Mouse (Mus musculus) CH12F3 (cell line): Measurements from ENCODE around the gene Rsrc2.

Experiments used
- in situ Hi-C: fragments of 300-500 bp; cut with MboI; formaldehyde crosslinking; loops from 2 replicates; pipeline ENCODE4 v1.14.3; 2020; ENCODE audit warnings: low sequenced_read_pairs

Rsrc2 gene

GRCm38 (mm10) chr5:123696961-123697360, 52.3 kb downstream of the Rsrc2 start:
- in situ Hi-C loops, result loop anchor here (5.0 kb wide), 1 partner anchor 70 kb away; no protein-coding TSS in a partner anchor

- in situ Hi-C loops, result loop anchor here (5.0 kb wide), 1 partner anchor 69 kb away; no protein-coding TSS in a partner anchor
Measured at GRCm38 (mm10) chr5:123696244-123696643, 53.0 kb downstream of the Rsrc2 start.

GRCm38 (mm10) chr5:123694468-123694867, 54.7 kb downstream of the Rsrc2 start:
- in situ Hi-C loops, result no loop called here

DNA sequence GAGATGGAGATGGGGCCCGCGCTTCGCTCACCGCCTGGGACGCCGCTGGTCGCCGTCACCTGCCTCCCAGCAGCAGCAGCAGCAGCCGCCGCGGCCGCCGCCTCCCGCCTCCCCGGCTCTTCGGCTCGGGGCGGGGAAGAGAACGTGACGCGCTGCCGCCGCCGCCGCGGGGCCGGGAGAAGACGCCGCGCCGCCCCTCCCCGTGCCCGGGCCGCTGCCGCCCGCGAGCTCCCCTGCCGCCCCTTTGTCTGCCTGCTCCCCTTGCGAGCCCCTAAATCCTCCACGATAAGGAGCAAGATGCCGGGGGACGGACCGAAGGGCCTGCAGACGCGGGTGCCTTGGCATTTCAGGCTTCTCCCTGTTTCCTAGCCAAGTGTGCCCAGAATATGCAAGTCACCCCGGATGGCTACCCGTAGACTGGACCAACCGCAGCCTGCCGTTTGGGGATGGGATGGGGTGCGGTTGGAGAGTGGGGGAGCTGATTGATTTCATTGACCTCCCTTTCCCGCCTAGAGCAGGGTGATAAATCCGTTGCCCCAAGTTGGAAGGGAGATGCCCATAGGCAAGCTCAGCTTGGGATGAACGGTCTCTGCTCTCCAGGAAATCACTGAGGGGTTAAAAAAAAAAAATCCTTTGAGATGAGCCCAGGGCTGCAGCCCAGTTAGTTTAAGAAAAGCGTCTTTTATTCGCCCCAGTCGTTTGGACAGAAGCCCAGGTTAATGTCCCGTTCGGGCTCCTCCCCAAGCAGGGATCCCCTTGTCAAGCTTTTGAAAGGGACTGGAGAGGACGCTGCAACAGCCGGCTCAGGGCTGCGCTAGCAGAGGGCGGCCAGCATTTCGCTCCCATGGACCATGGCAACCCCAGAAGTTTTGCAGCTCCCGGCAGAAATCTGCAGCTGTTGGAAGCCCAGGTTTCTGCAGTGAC, 64.7 kb downstream of the Rsrc2 start, which contains the start of gene Clip1:
Gene Clip1, minus strand, starts transcription at position 398 of the 924 bp plus-strand sequence.
- in situ Hi-C loops, result no loop called here

GRCm38 (mm10) chr5:123683377-123684220, 65.6 kb downstream of the Rsrc2 start:
- in situ Hi-C loops, result no loop called here

GRCm38 (mm10) chr5:123683043-123683376, 66.2 kb downstream of the Rsrc2 start:
- in situ Hi-C loops, result no loop called here

DNA sequence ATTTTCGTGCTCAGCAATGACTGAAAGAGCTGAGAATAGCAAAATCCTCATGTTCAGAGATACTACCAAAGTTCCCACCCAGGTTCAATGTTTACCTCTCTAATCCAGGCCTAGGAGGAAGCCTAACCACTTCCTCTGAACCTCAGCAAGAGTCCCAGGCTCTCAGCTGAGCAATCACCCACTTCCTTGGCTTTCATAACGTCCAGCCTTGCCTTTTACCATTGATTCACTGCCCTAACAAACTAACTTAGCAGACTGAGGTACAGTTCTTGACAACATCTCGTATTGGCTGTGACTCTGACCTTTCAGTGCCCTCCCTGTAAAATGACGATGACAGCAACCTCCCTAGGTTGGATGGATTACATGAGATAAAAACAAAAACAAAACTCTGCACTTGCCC, 66.8 kb downstream of the Rsrc2 start:
- in situ Hi-C loops, result no loop called here

GRCm38 (mm10) chr5:123679546-123680263, 69.5 kb downstream of the Rsrc2 start:
- in situ Hi-C loops, result no loop called here

GRCm38 (mm10) chr5:123679106-123679505, 70.1 kb downstream of the Rsrc2 start:
- in situ Hi-C loops, result no loop called here
